Mouse (Mus musculus) erythroid progenitor cell, adult 5-6 weeks (primary cell): ENCODE results near the gene Sdr16c6. TPM values are rescaled to one million over a fixed set of nuclear protein-coding genes. Genes with fewer than 3 reads are reported as not detected.

Source experiments
- ATAC-seq: replicated peaks from 2 replicates; pipeline ENCODE4 v1.8.0; 2016; ENCODE audit warnings: moderate number of reproducible peaks, mild to moderate bottlenecking, moderate TSS enrichment, inconsistent platforms; ENCODE audit not compliant: poor library complexity, low FRiP score, severe bottlenecking
- total RNA-seq, 2 experiments: library from RNA; stranded (forward) in 1 of 2; stranded (reverse) in 1 of 2; fragments of 150-400 nt in 1 of 2; fragments of 186-747, 209-891 nt in 1 of 2; gene quantifications; 2 replicates each; pipeline versions ENCODE4 v1.2.3 to v1.2.4; 2015 to 2017; ENCODE audit warnings: low replicate concordance in 2 of 2

Gene Sdr16c6
- not detected in 2 replicates for total RNA-seq (2015; ENCODE audit: low replicate concordance)
- not detected in 2 replicates for total RNA-seq (2017; ENCODE audit: low replicate concordance)

DNA sequence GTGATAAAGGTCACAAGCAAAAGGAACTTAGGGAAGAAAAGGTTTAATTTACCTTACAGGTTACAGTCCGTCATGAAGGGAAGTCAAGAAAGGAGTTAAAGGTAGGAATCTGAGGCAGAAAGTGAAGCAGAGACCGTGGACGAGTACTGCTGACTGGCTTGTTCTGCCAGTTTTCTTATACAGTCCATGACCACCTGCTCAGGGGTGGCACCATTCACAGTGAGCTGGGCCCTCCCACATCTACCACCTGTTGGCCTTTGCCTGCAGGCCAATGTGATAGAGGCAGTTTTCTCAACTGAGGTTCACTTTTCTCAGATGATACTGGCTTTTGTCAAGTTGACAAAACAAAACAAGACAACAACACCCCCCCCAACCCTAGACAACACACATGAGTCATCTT is at the start of gene Sdr16c6:
Sdr16c6 (minus strand) TSS at position 151 of the 400 bp plus-strand sequence.
- no peak for ATAC-seq

- ATAC-seq: no peak
Measured at GRCm38 (mm10) chr4:4080180-4080579, 2.9 kb upstream of the Sdr16c6 start.

DNA sequence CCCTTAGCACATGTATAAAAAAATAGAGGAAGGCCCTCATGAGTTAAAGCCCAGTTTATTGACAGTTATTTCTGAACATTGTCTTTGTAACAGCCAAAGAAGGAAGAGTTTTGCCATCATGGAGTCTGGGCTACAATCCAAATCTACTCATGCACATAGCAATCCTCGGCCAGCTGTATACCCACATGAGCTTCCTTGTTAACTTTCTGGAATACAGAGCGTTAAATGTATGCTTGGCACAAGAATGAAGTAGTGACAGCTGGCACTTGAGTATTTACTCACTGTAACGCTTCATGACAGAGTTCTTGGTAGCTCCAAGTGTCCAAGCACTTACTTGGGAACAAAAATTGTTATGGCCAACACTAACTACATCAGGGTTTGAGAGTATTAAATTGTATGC is 1.8 kb upstream of the Sdr16c6 start:
- no peak for ATAC-seq

- no peak for ATAC-seq
Measured at GRCm38 (mm10) chr4:4076001-4076400, 1.3 kb downstream of the Sdr16c6 start.

Other genes starting within 250 kb of the Sdr16c6 start
- 390 and 498 TPM in 2 replicates for gene Gm11808, start 103.9 kb downstream of the Sdr16c6 start, total RNA-seq (2015; ENCODE audit: low replicate concordance)
- gene Gm11808, start 103.9 kb downstream of the Sdr16c6 start, total RNA-seq (2017; ENCODE audit: low replicate concordance): 478 and 631 TPM in 2 replicates